Mouse (Mus musculus) heart, adult 2 months (tissue): ENCODE data around the gene Cmtm1. TPM values are rescaled to one million over a fixed set of nuclear protein-coding genes. Genes with fewer than 3 reads are reported as not detected.
A peak's percentile ranks its signal among the peaks of the same experiment; 100 is the strongest.

Source experiments
- DNase-seq, 2 experiments: peaks; one replicate each; pipeline ENCODE4 v3.0.0; 2021
- H3K27ac ChIP-seq: fragments of 200-600 bp; 2 replicates; pipeline ENCODE4 v1.8.1; 2022
- H3K27me3 ChIP-seq: fragments of 200-500 bp; 2 replicates; pipeline ENCODE4 v1.6.1; 2012; ENCODE audit warnings: mild to moderate bottlenecking, low read length, inconsistent platforms, mixed read lengths; ENCODE audit not compliant: control insufficient read depth, insufficient read depth
- H3K36me3 ChIP-seq: fragments of 200-500 bp; 2 replicates; pipeline ENCODE4 v1.6.1; 2012; ENCODE audit warnings: low read length, inconsistent platforms; ENCODE audit not compliant: control insufficient read depth, insufficient read depth
- H3K4me1 ChIP-seq: fragments of 200-500 bp; 2 replicates; pipeline ENCODE4 v1.6.1; 2011; ENCODE audit warnings: low read length; ENCODE audit not compliant: control insufficient read depth, insufficient read depth
- H3K4me3 ChIP-seq: fragments of 200-600 bp; 2 replicates; pipeline ENCODE4 v1.8.1; 2022
- H3K79me2 ChIP-seq: fragments of 200-500 bp; replicated peaks from 2 replicates; pipeline ENCODE4 v1.6.1; 2012; ENCODE audit warnings: mild to moderate bottlenecking, inconsistent platforms, low read length, moderate library complexity, mixed read lengths; ENCODE audit not compliant: control insufficient read depth, insufficient read depth
- H3K9ac ChIP-seq: fragments of 200-500 bp; 2 replicates; pipeline ENCODE4 v1.6.1; 2012; ENCODE audit warnings: low read depth, mild to moderate bottlenecking, control low read depth, inconsistent platforms, low read length, mixed read lengths
- CTCF ChIP-seq: fragments of 200-600 bp; IDR thresholded peaks from 2 replicates; pipeline ENCODE4 v1.8.1; 2022; ENCODE audit warnings: antibody characterized with exemption, mild to moderate bottlenecking, moderate library complexity
- EP300 ChIP-seq: fragments of 200-500 bp; IDR thresholded peaks from 2 replicates; pipeline ENCODE4 v1.6.1; 2011; ENCODE audit warnings: low read depth, low read length, control low read depth; ENCODE audit not compliant: insufficient read depth
- POLR2A ChIP-seq: fragments of 200-500 bp; IDR thresholded peaks from 2 replicates; pipeline ENCODE4 v1.6.1; 2011; ENCODE audit warnings: mild to moderate bottlenecking, low read depth, low read length, control low read depth; ENCODE audit not compliant: insufficient read depth
- WGBS: fragments of 180-500 bp; shearing (Covaris S2); methylation state at CpG from one replicate; pipeline ENCODE4 v1.1.7; 2018; 5-methylcytosine and 5-hydroxymethylcytosine counted together
- intact Hi-C: fragments of 180-260 bp; cut with DNase I; formaldehyde crosslinking; loops from one replicate; pipeline ENCODE4 v1.15.1; 2025
- polyA plus RNA-seq: library from polyadenylated mRNA; depleted of rRNA; stranded (reverse); fragments of >200 nt; gene quantifications from 2 replicates; pipeline ENCODE4 v1.2.3, GENCODE M21; 2012; rRNA removed
- total RNA-seq, 2 experiments: library from RNA; stranded (reverse); gene quantifications; 2 replicates each; pipeline ENCODE4 v1.2.3; 2021

The Cmtm1 gene
- total and polyA plus RNA-seq, 3 experiments: not detected

- Histone ChIP-seq H3K27me3 (no peaks in the 10 kb centered on the region), H3K4me3 (peak overlapping the region; percentile 86), H3K4me1 (peaks cover 6% of the 10 kb centered on the region), H3K36me3 (no peaks in the 10 kb centered on the region), H3K27ac (peak overlapping the region; percentile 94), H3K9ac (peak overlapping the region; percentile 89), H3K79me2 (no peaks in the 10 kb centered on the region)
- 3% methylated on average over 11 of the region's 11 CpGs for WGBS
- intact Hi-C loops: loop anchor here (1.0 to 5.0 kb wide), 2 partner anchors 93 to 194 kb away; partner anchors contain the start of gene Dync1li2
- no peak for TF ChIP-seq EP300
- TF ChIP-seq POLR2A: no peak
- no peak for DNase-seq
These were observed 62.1 kb downstream of the Cmtm1 start for GRCm38 (mm10) chr8:104247908-104248275.

GRCm38 (mm10) chr8:104247054-104247907 is 62.7 kb downstream of the Cmtm1 start:
- intact Hi-C loops: loop anchor here (5.0 kb wide), 1 partner anchor 195 kb away; the partner anchor contains the start of gene Dync1li2
- peak; percentile 38 to 76 for DNase-seq
- WGBS: 47% methylated on average over 22 of the region's 22 CpGs

GRCm38 (mm10) chr8:104246621-104247020 is 63.3 kb downstream of the Cmtm1 start:
- Histone ChIP-seq H3K4me3 (no peak overlapping the region), H3K27me3 (no peaks in the 10 kb centered on the region), H3K9ac (no peak overlapping the region), H3K4me1 (peaks cover 6% of the 10 kb centered on the region), H3K27ac (no peak overlapping the region), H3K79me2 (no peaks in the 10 kb centered on the region), H3K36me3 (no peaks in the 10 kb centered on the region)
- 79% methylated on average over 4 of the region's 4 CpGs for WGBS
- intact Hi-C loops: loop anchor here (5.0 kb wide), 1 partner anchor 196 kb away; the partner anchor contains the start of gene Dync1li2
- no peak for DNase-seq
- TF ChIP-seq POLR2A (no peak), CTCF (no peak), EP300 (no peak)

More at GRCm38 (mm10) chr8:104247054-104247907, 62.7 kb downstream of the Cmtm1 start:
- Histone ChIP-seq H3K4me1 (peaks cover 6% of the 10 kb centered on the region), H3K27me3 (no peaks in the 10 kb centered on the region), H3K27ac (peak overlapping the region; percentile 94), H3K79me2 (no peaks in the 10 kb centered on the region), H3K36me3 (no peaks in the 10 kb centered on the region), H3K9ac (peak overlapping the region; percentile 89), H3K4me3 (peak overlapping the region; percentile 86)
- TF ChIP-seq EP300 (no peak), CTCF (no peak), POLR2A (no peak)

Other genes starting within 250 kb of the Cmtm1 start
- gene Cdh5, start 208.5 kb downstream of the Cmtm1 start, total RNA-seq: 100 to 1,000 TPM; 112 to 115 TPM
- gene Cdh5, start 208.5 kb downstream of the Cmtm1 start, polyA plus RNA-seq: 113 and 128 TPM in 2 replicates
- gene Bean1, start 139.7 kb downstream of the Cmtm1 start, total RNA-seq: 1 to 10 TPM in 1 of 2 experiments, under 1 TPM in 1; 0.91 to 1.8 TPM
- gene Bean1, start 139.7 kb downstream of the Cmtm1 start, polyA plus RNA-seq: 4.0 and 4.1 TPM in 2 replicates
- 1 to 10 TPM; 6.1 to 8.7 TPM for gene Tk2, start 61.6 kb downstream of the Cmtm1 start, total RNA-seq
- gene Tk2, start 61.6 kb downstream of the Cmtm1 start, polyA plus RNA-seq: 9.8 and 10.6 TPM in 2 replicates
- 1 to 10 TPM; 3.2 to 3.5 TPM for gene Cklf, start 59.3 kb downstream of the Cmtm1 start, total RNA-seq
- 2.8 and 3.7 TPM in 2 replicates for gene Cklf, start 59.3 kb downstream of the Cmtm1 start, polyA plus RNA-seq
- not detected for gene Cmtm2a, start 17.0 kb downstream of the Cmtm1 start, total RNA-seq
- gene Cmtm2a, start 17.0 kb downstream of the Cmtm1 start, polyA plus RNA-seq: 0.10 and 0.32 TPM in 2 replicates
- not detected for gene Gm45711, start 64 bp downstream of the Cmtm1 start, total RNA-seq
- not detected in 2 replicates for gene Gm45711, start 64 bp downstream of the Cmtm1 start, polyA plus RNA-seq
- gene Gm11020, start 11.4 kb upstream of the Cmtm1 start, total RNA-seq: not detected
- gene Gm11020, start 11.4 kb upstream of the Cmtm1 start, polyA plus RNA-seq: not detected in 2 replicates
- not detected for gene Cmtm2b, start 12.1 kb upstream of the Cmtm1 start, total RNA-seq
- gene Cmtm2b, start 12.1 kb upstream of the Cmtm1 start, polyA plus RNA-seq: 0.12 and 0.20 TPM in 2 replicates
- gene Cmtm3, start 29.3 kb upstream of the Cmtm1 start, total RNA-seq: 10 to 100 TPM; 10.5 to 16.4 TPM
- 39.1 and 44.1 TPM in 2 replicates for gene Cmtm3, start 29.3 kb upstream of the Cmtm1 start, polyA plus RNA-seq
- 10 to 100 TPM; 10.0 to 11.4 TPM for gene Cmtm4, start 85.7 kb upstream of the Cmtm1 start, total RNA-seq
- 7.3 and 13.4 TPM in 2 replicates for gene Cmtm4, start 85.7 kb upstream of the Cmtm1 start, polyA plus RNA-seq
- 100 to 1,000 TPM in 1 of 2 experiments, 10 to 100 TPM in 1; 86.8 to 107 TPM for gene Dync1li2, start 132.9 kb upstream of the Cmtm1 start, total RNA-seq
- 20.2 and 38.5 TPM in 2 replicates for gene Dync1li2, start 132.9 kb upstream of the Cmtm1 start, polyA plus RNA-seq
- gene Terb1, start 199.8 kb upstream of the Cmtm1 start, total RNA-seq: not detected
- gene Terb1, start 199.8 kb upstream of the Cmtm1 start, polyA plus RNA-seq: not detected in 2 replicates
- 10 to 100 TPM; 27.0 to 31.4 TPM for gene Nae1, start 224.5 kb upstream of the Cmtm1 start, total RNA-seq
- 11.0 and 28.0 TPM in 2 replicates for gene Nae1, start 224.5 kb upstream of the Cmtm1 start, polyA plus RNA-seq
- gene Car7, start 224.5 kb upstream of the Cmtm1 start, total RNA-seq: 1 to 10 TPM; 2.0 to 2.9 TPM
- 9.3 and 11.2 TPM in 2 replicates for gene Car7, start 224.5 kb upstream of the Cmtm1 start, polyA plus RNA-seq